Mouse (Mus musculus) CD4-positive naive resting alpha-beta T cell, adult 76 days (primary cell): ENCODE results near the gene Pik3c2g. TPM values are rescaled to one million over a fixed set of nuclear protein-coding genes. Genes with fewer than 3 reads are reported as not detected.

Experiments
- total RNA-seq: library from RNA; stranded (reverse); gene quantifications from one replicate; pipeline ENCODE4 v1.2.4, GENCODE M21; 2023

The Pik3c2g gene
- not detected for total RNA-seq

GRCm38 (mm10) chr6:139586892-139587291, at the start of gene Pik3c2g:
TSS of gene Pik3c2g (plus strand) at chr6:139587221.

Other genes with a start within 250 kb of the Pik3c2g start
- not detected for gene Rergl, start 85.2 kb upstream of the Pik3c2g start, total RNA-seq